Mouse (Mus musculus) left cerebral cortex, adult 2 months (tissue): ENCODE results near the gene Sh3rf1. TPM values are rescaled to one million over a fixed set of nuclear protein-coding genes. Genes with fewer than 3 reads are reported as not detected.
A peak's percentile ranks its signal among the peaks of the same experiment; 100 is the strongest.

Source experiments
- DNase-seq, 2 experiments: peaks; one replicate each; pipeline ENCODE4 v3.0.0; 2021 to 2022; ENCODE audit warnings: low spot score in 2 of 2, mixed read lengths in 1 of 2; ENCODE audit errors: extremely low spot score in 1 of 2
- H3K27ac ChIP-seq: fragments of 200-600 bp; 2 replicates; pipeline ENCODE4 v1.8.1; 2022
- H3K4me3 ChIP-seq: fragments of 200-600 bp; 2 replicates; pipeline ENCODE4 v1.8.1; 2022
- CTCF ChIP-seq: fragments of 200-600 bp; IDR thresholded peaks from 2 replicates; pipeline ENCODE4 v1.8.1; 2022; ENCODE audit warnings: antibody characterized with exemption, mild to moderate bottlenecking, moderate library complexity
- intact Hi-C: fragments of 180-260 bp; cut with DNase I; formaldehyde crosslinking; loops from one replicate; pipeline ENCODE4 v1.15.1; 2025
- long read RNA-seq, 2 experiments: library from polyadenylated mRNA; stranded (forward); transcript quantifications; one replicate each; pipeline ENCODE4 v2.0.0; 2021; ENCODE audit warnings: borderline mapping rate in 2 of 2
- total RNA-seq, 2 experiments: library from RNA; stranded (reverse); gene quantifications; 2 replicates each; pipeline ENCODE4 v1.2.3; 2021

Gene Sh3rf1
- total RNA-seq: 10 to 100 TPM; 37.5 to 40.7 TPM
- long read RNA-seq, experiment 1, full-length matches to known transcripts: 29 of 41 reads
- long read RNA-seq, experiment 1, partial matches to known transcripts: 7 of 41 reads
- long read RNA-seq, experiment 1, other reads (novel, unspliced or antisense): 5 of 41 reads
- long read RNA-seq, experiment 2, full-length matches to known transcripts: 24 of 33 reads
- long read RNA-seq, experiment 2, partial matches to known transcripts: 8 of 33 reads
- long read RNA-seq, experiment 2, other reads (novel, unspliced or antisense): 1 of 33 reads

DNA sequence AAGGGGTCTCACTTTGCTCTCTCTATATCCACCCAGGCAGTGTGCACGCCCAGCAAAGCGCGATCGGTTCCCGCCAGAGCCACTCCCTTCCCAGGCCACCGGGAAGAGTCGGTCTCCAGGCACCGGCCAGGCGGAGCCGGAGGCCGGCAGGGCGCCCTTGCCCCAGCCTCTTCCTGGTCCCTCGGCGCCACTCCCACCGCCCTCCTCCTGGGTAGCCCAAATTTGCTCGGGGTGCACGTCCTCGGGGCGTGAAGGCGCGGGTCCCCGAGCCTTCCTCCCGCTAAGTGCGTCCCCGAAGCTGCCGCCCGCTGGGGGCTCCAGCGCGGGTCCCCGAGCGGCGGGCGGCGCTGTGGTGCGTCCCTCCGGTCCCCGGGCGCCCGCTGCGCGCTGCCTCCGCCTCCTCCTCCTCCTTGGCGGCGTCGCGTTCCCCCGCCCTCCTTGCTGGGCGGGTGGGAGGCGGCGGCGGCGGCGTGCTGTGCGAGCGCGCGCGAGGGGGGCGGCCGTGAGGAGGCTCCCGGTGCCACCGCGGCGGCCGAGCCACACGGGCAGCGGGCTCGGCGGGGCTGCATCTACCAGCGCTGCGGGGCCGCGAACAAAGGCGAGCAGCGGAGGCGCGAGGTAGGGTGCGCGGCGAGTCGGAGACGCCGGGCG, at the start of gene Sh3rf1:
Sh3rf1 (plus strand) TSS at position 144 of the 651 bp plus-strand sequence.
- H3K27ac ChIP-seq: peak within 1 kb of the TSS; percentile 87
- H3K4me3 ChIP-seq: peak within 1 kb of the TSS; percentile 93
- peak; percentile 38 for TF ChIP-seq CTCF
- intact Hi-C loops: loop anchor here (1.0 to 5.0 kb wide), 8 partner anchors 35 to 263 kb away; partner anchors contain the start of genes Cbr4 and Nek1
- peak; percentile 82 to 83 for DNase-seq

DNA sequence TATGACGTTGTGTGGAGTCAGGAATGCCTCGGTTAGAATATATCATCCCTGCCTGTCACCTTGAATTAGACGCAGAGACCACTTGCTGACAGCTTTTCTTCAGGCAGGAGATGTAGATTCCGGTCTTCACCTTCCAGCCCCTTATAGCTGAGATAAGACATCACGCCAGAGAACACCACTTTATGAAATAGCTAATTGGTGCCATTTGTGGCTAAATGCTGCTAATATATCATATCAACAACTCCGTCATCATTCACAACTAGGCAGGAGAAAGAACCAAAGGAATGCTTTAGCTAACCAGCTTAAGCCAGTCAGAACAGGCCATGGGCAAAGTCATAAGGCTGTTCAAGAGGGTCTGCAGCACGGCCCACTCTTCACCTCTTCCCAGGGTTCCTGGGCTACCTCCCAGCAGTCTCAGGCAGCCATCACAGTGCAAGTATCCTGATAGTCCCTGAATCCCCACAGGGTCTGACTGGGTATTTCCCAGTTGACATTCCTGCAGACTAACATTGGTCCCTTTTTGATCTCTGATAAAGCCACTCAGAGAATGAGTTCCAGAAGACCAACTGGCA, 49.7 kb upstream of the Sh3rf1 start:
- H3K27ac ChIP-seq: no peak overlapping the region
- intact Hi-C loops: no loop called here
- no peak overlapping the region for H3K4me3 ChIP-seq
- DNase-seq: no peak
- no peak for TF ChIP-seq CTCF

DNA sequence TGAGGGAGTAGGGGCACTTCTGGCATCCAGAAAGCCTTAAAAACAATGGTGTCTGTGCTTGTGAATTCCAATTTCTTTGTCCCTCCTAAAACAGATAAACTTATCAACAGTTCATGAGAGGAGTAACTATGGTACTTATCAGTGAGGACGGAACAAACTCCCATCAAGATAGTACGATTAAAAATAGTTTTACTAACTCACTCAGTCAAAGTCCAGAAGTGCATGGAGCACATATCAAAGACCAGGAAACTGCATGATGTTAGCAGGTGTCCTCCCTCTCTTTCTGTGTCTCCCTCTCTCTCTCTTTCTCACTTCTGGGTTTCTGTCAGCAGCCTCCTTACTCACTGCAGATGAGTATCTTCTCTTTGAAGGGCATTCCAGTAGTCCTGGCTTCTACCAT, 47.8 kb upstream of the Sh3rf1 start:
- no peak for DNase-seq
- no peak overlapping the region for H3K27ac ChIP-seq
- no peak overlapping the region for H3K4me3 ChIP-seq
- TF ChIP-seq CTCF: no peak
- intact Hi-C loops: no loop called here

DNA sequence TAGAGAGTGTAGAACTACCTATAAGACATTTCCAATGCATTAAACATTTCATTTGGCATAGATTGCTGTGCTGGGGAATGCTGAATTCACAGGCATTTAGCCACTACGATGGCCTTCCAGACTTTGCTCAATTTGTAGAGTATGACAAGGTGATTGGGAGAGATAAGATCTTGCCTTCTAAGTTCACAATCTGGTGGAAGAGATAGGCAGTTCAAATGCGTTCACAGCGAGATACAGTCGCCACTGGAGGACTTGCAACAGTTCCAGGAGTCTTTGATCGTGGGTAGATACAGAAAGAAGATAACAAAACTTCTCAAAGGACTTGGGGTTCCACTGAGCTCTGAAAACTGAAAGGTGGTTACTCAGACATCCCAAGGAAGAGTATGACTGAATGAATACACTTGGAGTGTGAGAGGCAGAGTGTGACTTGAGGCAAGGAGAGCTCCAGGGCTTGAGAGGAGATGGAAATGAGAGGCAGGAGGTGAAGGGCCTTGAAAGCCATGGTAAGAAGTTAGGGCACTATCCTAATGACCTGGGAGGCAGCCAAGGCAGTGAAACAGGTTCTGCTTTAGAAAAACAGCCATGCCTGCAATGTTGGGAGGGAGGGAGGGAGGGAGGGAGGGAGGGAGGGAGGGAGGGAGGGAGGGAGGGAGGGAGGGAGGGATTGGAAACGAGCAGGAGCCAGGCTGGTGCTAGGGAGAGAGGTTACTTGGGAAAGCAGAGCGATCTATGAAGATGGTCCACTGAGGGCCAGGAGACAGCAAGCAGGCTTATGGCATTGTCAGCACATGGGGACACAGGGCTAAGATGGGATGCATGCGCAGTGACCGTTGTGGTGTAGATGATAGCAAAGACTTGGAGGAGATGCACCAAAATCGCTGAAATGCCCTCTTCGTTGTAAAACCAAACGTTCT, 45.7 kb upstream of the Sh3rf1 start:
- Histone ChIP-seq H3K4me3 (no peak overlapping the region), H3K27ac (no peak overlapping the region)
- no peak for DNase-seq
- no peak for TF ChIP-seq CTCF
- intact Hi-C loops: no loop called here

DNA sequence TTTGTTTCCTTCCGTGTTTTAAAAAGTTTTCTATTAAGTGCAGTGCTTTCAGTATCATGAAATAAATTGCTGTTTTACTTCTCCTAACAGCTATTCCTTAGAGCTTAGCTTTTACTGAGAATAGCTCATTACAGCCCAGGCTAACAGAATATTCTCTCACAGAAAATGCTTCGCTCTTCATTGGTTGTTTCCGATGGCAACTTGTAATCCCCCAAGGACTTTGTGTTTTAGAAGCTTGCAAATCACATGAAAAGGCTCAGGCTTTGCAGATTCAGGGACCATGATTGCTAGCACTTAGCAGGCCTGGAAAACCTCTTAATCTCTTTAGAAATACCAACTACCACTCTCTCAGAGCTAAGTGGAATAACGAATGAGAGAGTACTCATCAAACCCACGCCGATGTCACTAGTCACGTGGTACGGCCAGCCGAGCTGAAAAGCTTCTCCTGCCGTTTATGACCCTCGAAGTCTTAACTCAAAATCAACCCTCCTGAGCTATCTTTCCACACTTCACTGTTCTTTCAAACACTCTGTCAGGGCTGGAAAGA, 45.0 kb upstream of the Sh3rf1 start:
- Histone ChIP-seq H3K4me3 (no peak overlapping the region), H3K27ac (no peak overlapping the region)
- DNase-seq: no peak
- intact Hi-C loops: no loop called here
- TF ChIP-seq CTCF: no peak

DNA sequence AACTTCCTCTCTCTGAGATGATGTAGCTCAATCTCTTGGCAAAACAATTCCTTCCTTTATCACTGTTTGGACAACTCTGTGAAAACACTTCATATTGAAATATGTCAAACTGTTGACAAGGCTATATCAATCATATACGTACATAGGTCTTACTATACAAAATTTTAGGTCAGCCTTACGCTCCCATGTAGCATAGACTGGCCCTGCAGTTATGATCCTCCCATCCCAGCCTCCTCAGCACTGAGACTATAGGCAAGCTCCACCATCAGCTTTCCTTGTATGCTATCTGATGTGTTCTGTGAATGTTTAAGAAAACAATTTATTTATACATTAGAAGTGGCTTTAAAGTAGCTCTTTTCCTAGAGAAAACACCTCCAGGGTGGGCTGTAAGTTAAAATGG, 42.1 kb upstream of the Sh3rf1 start:
- no peak overlapping the region for H3K4me3 ChIP-seq
- no peak for DNase-seq
- TF ChIP-seq CTCF: no peak
- intact Hi-C loops: no loop called here
- H3K27ac ChIP-seq: no peak overlapping the region

DNA sequence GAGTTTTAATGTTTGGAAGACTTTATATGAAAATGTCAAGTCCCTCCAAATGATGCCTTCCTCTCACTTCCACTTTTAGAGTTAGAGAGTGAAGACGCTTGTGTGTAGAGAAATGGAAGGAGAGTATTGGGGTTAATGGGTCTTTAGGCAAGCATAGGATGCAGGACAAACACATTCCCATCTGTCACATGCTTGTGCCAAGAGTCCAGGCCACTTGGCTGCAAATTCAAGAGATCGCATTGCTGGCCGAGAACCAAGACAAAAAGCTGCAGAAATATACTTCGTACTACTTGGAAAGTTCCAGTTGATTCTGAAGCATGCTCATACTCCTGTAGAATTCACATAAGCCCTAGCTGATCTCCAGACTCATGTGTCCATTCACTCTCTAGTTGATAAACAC, 41.7 kb upstream of the Sh3rf1 start:
- Histone ChIP-seq H3K4me3 (no peak overlapping the region), H3K27ac (no peak overlapping the region)
- intact Hi-C loops: no loop called here
- DNase-seq: no peak
- TF ChIP-seq CTCF: no peak

DNA sequence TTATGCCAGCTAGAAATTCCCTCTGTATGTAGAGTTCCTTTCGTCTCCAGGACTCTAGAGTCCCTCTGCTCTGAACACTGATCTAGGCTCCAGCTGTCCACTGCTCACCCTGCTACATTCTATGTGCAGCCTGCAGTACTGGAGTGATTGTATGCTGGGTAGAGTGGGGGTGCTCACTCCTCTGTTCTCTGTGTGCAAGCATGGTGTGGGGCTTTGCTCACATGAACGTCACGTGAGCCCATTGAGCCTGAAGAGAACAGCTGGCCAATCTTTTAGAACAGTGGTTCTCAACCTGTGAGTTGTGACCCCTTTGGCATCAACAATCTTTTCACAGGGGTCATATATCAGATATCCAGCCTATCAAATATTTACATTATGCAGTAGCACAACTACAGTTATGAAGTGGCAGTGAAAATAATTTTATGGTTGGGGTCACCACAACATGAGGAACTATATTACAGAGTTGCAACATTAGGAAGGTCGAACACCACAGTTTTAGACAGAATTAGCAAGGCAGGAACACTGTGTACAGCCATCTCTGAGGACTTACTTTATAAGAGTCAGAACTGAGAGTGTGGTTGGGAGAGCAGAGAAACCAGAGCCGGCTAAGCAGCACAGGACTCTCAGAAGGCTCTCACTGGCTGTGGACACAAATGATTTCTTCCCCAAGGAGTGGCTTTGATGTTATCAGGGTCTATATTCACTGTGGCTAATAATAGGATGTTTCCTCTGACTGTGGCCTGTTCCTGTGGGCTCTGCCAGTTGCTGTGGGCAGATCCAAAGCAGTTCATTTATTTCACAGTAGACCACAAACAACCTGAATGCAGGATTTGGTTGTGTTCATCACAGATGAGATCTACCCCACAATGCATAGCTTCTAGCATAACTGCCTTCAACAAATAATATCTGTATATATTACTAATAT, 38.1 kb upstream of the Sh3rf1 start:
- DNase-seq: no peak
- intact Hi-C loops: no loop called here
- no peak overlapping the region for H3K4me3 ChIP-seq

DNA sequence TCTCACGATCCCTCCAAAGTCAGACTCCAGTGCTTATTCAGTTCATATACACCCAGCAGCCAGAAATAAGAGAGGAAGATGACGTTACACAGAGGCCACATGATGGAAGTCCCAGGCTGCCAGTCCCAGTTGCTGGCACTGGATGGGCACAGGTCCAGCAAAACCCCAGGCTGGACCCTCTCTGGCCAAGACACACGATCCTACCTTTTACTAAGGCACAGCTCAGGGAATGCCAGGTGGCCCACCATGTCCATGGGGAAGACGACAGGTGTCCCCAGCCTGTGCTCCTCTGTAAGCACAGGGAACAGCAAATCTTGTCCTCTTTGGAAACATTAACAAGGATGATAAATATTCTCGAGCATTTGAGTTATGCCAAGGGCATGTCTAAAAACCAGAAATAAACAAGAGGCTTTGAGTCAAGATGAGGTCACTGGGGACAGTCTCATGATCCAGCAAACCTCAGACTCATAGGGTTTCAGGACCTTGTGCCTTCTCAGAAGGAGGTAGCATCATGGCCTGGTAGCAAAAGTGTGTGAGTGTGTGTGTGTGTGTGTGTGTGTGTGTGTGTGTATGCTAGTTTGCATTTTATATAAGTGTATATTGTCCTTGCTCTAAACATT, 29.3 kb upstream of the Sh3rf1 start:
- Histone ChIP-seq H3K27ac (no peak overlapping the region), H3K4me3 (no peak overlapping the region)
- DNase-seq: no peak
- intact Hi-C loops: no loop called here
- TF ChIP-seq CTCF: no peak

More for the DNA sequence above, 38.1 kb upstream of the Sh3rf1 start:
- H3K27ac ChIP-seq: no peak overlapping the region
- TF ChIP-seq CTCF: no peak

DNA sequence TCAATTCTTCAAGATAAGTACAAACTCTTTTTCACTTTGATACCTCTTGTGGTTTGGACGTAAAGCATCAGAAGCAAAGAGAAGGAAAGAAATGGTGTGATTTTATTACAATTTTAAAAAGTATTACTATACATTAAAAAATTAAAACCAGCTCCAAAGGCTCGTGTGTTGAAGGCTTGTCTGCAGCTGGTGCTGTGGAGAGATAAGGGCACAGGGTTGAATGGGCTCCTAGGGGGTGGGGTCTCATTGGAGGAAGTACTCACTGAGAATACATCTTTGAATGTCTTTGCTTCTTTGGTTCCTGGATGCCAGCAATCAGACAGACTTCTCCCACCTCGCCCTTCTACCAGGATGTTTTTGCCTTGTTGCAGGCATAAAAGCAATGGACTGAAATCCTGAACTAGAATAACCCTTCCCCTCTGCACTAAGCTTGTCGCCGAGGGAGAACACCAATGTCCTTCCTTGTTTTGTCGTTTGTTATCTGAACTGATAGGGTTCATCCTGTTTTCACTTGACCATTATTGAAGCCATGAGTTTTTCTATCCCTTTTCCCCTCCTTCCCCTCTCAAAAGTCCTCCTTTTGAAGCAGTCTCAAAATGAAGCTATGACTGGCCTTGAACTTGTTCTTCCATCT, 23.3 kb upstream of the Sh3rf1 start:
- Histone ChIP-seq H3K27ac (no peak overlapping the region), H3K4me3 (no peak overlapping the region)
- no peak for DNase-seq
- intact Hi-C loops: no loop called here
- TF ChIP-seq CTCF: no peak
